Mouse (Mus musculus): Measurements from ENCODE around the gene Thtpa.

GRCm38 (mm10) chr14:55064481-55065370, 29.9 kb upstream of the Thtpa start:
- TF ChIP-seq CTCF (IDR thresholded peaks at IDR 0.05; ENCODE audit: low read depth, low read length) (no peak), POLR2A (IDR thresholded peaks at IDR 0.05; ENCODE audit: extremely low read depth, insufficient read depth, low read length) (no peak)
